Mouse (Mus musculus) G1E-ER4 (cell line): ENCODE results near the gene Olfr1109. TPM values are rescaled to one million over a fixed set of nuclear protein-coding genes. Genes with fewer than 3 reads are reported as not detected.

Experiments used
- GATA1 ChIP-seq: IDR thresholded peaks from one replicate; pipeline ENCODE4 v1.8.0; 2012; ENCODE audit warnings: low read length, inconsistent platforms
- polyA plus RNA-seq: library from polyadenylated mRNA; stranded (reverse); fragments of >175 nt; gene quantifications from 2 replicates; pipeline ENCODE4 v1.2.3, GENCODE M21; 2012

Gene Olfr1109
- polyA plus RNA-seq = not detected in 2 replicates

GRCm38 (mm10) chr2:87095908-87096307, at the start of gene Olfr1109:
TSS of gene Olfr1109 (minus strand) at chr2:87096008.
- TF ChIP-seq GATA1 = no peak

GRCm38 (mm10) chr2:87140200-87140599, 44.4 kb upstream of the Olfr1109 start, which contains the start of gene Olfr1110:
TSS of gene Olfr1110 (minus strand) at chr2:87140300.
- TF ChIP-seq GATA1 = no peak

GRCm38 (mm10) chr2:87114467-87114866, 18.7 kb upstream of the Olfr1109 start, which contains the start of gene Olfr259:
TSS of gene Olfr259 (minus strand) at chr2:87114567.
- no peak for TF ChIP-seq GATA1

- TF ChIP-seq GATA1 = no peak
Measured at GRCm38 (mm10) chr2:87075717-87076116, 20.1 kb downstream of the Olfr1109 start, which contains the start of gene Olfr1107. TSS of gene Olfr1107 (minus strand) at chr2:87075817.

- no peak for TF ChIP-seq GATA1
Measured at GRCm38 (mm10) chr2:87052173-87052572, 43.6 kb downstream of the Olfr1109 start, which contains the start of gene Olfr1106. TSS of gene Olfr1106 (minus strand) at chr2:87052273.

Other genes with a start within 250 kb of the Olfr1109 start
- gene Olfr1095, start 244.3 kb downstream of the Olfr1109 start, polyA plus RNA-seq = not detected in 2 replicates
- gene Gm13723, start 221.2 kb downstream of the Olfr1109 start, polyA plus RNA-seq = not detected in 2 replicates
- not detected in 2 replicates for gene Olfr1097, start 203.8 kb downstream of the Olfr1109 start, polyA plus RNA-seq
- gene Olfr1098, start 171.5 kb downstream of the Olfr1109 start, polyA plus RNA-seq = not detected in 2 replicates
- not detected in 2 replicates for gene Olfr1099, start 135.3 kb downstream of the Olfr1109 start, polyA plus RNA-seq
- gene Olfr1100, start 116.1 kb downstream of the Olfr1109 start, polyA plus RNA-seq = not detected in 2 replicates
- gene Olfr1101, start 104.8 kb downstream of the Olfr1109 start, polyA plus RNA-seq = not detected in 2 replicates
- gene Olfr1102, start 97.6 kb downstream of the Olfr1109 start, polyA plus RNA-seq = not detected in 2 replicates
- gene Olfr1104, start 68.9 kb downstream of the Olfr1109 start, polyA plus RNA-seq = not detected in 2 replicates
- gene Olfr1105, start 59.5 kb downstream of the Olfr1109 start, polyA plus RNA-seq = not detected in 2 replicates
- gene Olfr1106, start 43.7 kb downstream of the Olfr1109 start, polyA plus RNA-seq = not detected in 2 replicates
- not detected in 2 replicates for gene Olfr1107, start 20.2 kb downstream of the Olfr1109 start, polyA plus RNA-seq
- gene Olfr259, start 18.6 kb upstream of the Olfr1109 start, polyA plus RNA-seq = not detected in 2 replicates
- gene Olfr1110, start 44.3 kb upstream of the Olfr1109 start, polyA plus RNA-seq = not detected in 2 replicates
- not detected in 2 replicates for gene Olfr1111, start 56.6 kb upstream of the Olfr1109 start, polyA plus RNA-seq
- gene Olfr1112, start 91.8 kb upstream of the Olfr1109 start, polyA plus RNA-seq = not detected in 2 replicates
- gene Olfr1113, start 113.0 kb upstream of the Olfr1109 start, polyA plus RNA-seq = not detected in 2 replicates
- gene Olfr1115, start 152.0 kb upstream of the Olfr1109 start, polyA plus RNA-seq = not detected in 2 replicates
- not detected in 2 replicates for gene Olfr1116, start 171.5 kb upstream of the Olfr1109 start, polyA plus RNA-seq
- gene Olfr1118, start 211.6 kb upstream of the Olfr1109 start, polyA plus RNA-seq = not detected in 2 replicates